Mouse (Mus musculus) frontal cortex, postnatal 36 days (tissue): ENCODE results near the gene Trhr2.
"Not testable (repeated sequence)": the region's sequence is repeated elsewhere in the genome, so short reads cannot be mapped to it uniquely, and the experiment has no call there.

Source experiments
- DNase-seq, 2 experiments: peaks; one replicate each; pipeline ENCODE4 v3.0.0; 2022; ENCODE audit warnings: low spot score in 2 of 2

Gene Trhr2

DNA sequence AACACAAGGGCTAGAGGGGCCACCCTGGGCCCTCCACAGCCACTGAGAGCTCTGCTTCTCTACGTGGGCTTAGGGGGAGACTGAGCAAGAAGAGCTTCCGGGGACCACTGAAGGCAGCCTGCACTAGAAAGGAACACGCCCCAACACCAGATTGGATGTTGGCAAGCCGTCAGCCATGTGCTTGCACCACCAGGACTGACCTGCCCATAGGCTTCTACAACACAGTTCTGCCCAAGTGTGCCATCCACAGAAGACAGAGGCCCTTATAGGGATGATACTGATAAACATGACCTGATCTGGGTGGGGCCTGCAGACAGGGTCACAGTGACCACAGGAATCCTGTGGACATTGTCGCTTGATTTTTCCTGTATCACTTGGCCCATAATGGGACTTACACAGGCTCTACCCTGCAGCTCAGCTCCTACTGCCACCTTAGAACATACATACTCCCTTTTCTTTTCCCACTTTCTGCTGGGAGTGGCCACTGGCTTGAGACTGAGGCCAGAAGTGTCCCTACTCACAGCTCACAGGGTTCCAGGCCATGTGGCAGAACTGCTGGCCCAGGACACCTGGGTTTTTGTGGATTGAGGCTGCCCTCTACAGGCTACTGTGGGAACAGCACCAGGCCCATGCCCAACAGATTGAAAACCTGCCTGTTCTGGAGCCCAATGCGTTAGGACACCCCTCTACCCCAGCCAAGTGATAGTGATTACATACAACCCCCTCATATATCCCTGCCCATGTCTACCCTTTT, 27.6 kb downstream of the Trhr2 start:
- peak; percentile 85 to 87 for DNase-seq

DNA sequence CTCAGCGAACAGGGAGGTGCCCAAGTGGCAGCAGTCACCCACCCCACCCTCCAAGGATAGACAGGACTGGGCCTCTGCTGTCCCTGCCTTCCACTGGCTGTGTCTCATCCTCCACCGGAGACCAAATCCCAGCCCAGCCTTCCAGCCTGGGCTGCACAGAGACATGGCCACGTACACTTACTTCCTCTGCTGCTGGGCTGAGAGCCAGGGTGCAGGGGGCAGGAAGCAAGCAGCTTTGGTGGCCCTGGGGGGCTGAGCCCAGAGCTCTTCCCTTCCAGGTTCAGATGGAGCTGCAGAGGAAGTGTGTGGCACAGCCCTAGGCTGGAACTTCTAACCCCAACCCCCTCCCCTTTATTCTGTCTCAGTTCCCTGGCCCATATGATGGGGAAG, 29.4 kb downstream of the Trhr2 start:
- DNase-seq: no peak

GRCm38 (mm10) chr8:122330446-122331133, 30.0 kb downstream of the Trhr2 start:
- DNase-seq: no peak

DNA sequence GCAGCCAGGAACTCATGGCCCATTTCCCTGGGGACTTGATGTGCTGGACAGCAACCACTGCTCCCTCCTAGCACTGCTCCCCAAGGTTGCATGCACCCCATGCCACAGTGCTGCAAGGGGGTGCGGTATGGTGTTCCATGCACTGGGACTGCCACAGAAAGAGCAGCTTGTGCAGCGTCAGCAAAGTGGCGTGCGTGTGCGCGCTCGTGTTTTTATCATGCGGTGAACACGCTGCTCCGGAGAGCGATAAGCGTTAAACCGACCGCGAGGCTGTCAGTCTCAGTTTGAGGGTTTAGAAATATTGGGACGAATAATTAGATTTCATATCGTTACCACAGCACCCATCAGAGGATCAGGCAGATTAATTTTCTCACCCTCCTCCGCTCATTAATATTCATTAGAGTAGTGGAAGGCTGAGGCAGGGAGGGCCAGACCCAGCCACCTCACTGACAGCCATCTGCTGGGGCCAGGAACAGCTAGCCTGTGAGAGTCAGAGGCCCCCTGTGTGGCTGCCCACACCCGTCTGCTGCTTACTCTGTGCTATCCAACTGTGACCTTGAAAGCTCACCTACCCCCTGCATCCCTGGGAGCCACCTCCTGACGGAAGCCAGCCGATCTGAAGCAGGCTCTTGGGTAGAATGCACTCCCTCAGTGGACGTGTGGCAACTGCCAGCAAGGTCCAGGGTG, 30.9 kb downstream of the Trhr2 start:
- DNase-seq: no peak

GRCm38 (mm10) chr8:122329072-122329471, 31.5 kb downstream of the Trhr2 start:
- no peak for DNase-seq

- DNase-seq: no peak
Observed at GRCm38 (mm10) chr8:122326114-122326542, 34.4 kb downstream of the Trhr2 start.

- no peak for DNase-seq
Observed at GRCm38 (mm10) chr8:122325196-122325595, 35.4 kb downstream of the Trhr2 start.

GRCm38 (mm10) chr8:122323951-122324402, 36.6 kb downstream of the Trhr2 start:
- DNase-seq: not testable (repeated sequence)

DNA sequence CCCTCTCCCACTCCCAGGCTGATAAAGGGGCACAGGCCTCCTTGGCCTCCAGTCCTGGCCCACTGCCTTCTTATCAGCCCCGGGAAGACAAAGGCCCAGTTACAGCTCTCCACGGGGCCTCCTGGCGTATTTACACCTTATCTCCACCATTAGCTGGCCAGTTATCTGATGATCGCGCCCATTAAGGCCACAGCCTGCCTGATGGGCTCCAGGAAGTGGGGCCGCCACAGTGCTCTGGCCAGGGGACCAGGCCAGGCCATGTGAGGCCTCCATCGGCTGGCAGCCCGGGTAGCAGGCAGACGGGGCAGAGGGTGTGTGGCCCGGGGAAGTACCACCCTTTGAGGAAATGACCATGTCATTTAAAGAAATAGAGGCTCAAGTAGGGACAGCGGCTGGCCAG, 37.8 kb downstream of the Trhr2 start:
- no peak for DNase-seq

DNA sequence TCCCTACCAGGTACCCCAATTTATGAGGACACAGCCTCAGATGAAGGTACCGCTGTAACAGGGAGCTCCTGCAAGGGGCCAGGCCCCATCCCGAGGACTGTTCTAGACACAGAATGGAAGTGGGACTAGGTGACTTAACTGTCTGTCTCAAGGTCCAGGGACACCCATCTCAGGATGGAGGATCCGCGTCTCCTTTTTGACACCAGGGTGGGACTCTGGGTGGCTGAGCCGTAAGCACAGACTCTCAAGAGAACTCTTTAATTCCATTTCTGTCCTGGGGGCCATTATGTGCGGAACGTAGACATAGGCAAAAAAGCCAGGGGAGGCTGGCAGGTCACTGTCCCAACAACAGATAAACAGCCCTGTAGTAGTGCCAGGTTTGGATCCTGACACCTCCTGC, 38.4 kb downstream of the Trhr2 start:
- DNase-seq: no peak

GRCm38 (mm10) chr8:122321455-122321921, 39.1 kb downstream of the Trhr2 start:
- no peak for DNase-seq

GRCm38 (mm10) chr8:122320541-122320940, 40.0 kb downstream of the Trhr2 start:
- DNase-seq: no peak

DNA sequence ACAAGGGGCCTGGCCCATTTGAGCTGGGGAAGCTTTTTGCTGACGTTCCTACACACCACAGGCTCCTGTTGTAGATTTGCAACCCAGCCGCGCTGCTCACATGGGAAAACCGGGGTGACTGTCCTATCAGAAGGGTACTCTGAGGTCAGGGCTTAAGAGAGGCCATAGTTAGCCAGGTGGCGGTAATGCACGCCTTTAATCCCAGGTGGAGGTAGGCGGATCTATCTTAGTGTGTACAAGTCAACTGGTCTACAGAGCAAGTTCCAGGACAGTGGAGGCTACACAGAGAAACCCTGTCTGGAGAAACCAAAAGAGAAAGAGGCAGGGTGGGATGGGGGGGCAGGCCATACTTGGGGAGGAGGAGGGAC, 40.9 kb downstream of the Trhr2 start:
- no peak for DNase-seq

- no peak for DNase-seq
Observed at GRCm38 (mm10) chr8:122319045-122319707, 41.4 kb downstream of the Trhr2 start.

DNA sequence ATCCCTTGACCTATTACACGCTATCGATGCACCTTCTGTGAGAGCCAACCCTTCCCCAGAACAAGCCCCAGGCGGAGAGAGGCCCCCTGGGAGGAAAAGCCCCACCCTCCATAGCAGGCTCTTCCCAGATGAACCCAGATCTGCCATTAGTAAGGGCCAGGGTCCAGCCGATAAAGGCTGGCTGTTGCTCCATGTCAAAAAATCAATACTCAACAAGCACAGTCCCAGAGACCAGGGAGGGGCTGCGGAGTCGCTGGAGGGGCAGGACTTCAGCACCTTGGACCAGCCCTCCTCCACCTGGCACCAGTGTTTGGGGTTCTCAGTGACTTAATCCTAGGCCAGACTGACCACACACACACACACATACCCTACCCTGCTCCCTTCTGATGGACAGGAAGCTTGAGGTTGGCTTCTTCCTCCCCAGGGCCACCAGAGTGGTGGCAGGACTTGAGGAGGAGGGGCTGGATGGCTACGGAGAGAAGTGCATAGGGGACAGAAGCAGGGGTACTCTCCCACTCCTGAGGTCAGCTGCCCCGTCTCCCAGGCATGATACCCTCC, 42.5 kb downstream of the Trhr2 start:
- DNase-seq: no peak

- no peak for DNase-seq
Observed at GRCm38 (mm10) chr8:122316402-122316801, 44.1 kb downstream of the Trhr2 start.

DNA sequence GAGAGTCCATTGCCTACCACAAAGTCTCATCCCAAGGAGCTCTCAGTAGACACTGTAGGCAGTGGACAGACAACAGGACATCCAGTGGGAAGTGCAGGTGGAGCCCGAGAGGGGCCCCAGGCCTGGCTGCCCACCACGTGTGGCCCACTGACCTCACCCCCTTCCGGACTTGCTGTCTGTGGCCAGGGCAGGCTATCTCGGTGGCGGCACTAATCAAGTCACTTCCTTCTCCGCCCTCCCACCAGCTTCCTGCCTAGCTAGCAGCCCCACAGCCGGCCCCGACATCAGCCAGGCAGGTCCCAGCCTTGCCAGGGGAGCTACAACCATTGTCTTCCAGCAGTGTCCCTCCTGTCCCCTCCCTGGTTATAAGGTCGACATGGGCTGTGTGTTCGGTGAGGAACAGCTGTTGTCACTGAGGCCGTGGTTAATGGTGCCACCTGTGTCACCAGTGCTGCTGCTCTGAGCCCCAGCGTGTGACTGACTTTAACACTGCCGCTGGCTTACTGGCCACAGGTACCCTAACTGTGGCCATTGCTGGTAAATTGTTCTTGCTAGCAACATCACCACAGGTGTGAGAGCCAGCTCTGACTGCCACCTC, 45.5 kb downstream of the Trhr2 start:
- DNase-seq: no peak

DNA sequence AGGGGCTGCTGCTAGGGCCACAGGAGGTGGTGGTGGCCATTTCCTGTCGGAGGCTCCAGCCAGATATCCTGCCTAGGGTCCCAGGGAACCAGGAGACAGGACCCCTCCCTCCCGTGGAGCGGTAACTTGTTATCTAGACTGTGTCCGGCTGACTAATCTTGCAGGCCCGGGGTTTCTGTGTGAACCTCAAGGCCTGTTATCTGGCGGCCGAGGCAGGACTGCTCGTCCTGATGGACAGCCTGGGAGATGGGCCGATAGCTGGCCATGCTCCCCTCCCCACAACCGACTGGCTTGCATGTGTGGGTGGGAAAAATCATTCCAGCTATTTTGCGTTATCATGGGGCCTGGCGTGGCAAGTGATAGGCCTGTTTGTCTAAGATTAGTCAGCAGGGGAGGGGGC, 47.2 kb downstream of the Trhr2 start:
- DNase-seq: no peak

DNA sequence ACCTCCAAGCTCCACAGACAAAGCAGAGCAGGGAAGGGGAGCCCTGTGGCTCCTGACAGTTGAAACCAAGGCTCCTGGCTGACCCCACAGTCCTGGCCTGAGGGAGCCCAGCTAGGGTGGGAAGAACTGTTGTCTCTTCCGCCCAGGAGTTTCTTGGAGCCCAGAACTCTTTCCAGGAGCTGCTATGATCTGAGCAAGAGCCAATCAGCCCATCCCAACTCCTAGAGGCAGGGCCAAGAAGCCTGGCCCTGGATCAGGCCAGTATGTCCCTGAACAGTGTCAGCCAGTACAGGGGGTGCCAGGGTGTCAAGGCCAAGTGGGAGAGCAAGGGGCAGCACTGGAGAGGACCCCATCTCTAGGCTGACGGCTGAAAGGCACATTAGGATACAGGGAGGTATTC, 48.0 kb downstream of the Trhr2 start:
- DNase-seq: no peak

DNA sequence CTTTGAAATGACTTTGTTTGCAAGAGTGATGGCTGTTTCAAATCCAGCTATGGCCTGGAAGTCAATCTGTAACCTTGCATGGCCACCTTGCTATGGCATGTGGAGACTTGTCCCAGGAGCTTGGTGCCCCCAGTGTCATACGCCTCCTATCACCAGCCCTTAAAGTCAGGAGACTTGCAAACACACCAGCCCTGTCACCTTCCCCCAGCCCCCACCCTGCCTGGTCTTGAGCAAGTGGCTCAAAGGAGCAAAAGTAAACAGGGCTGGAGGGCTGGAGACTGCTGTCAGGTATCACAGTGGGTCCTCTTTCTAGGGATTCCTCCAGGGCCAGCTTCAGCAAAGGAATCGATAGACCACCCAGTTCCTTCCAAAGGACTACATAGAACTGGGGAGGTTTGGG, 49.4 kb downstream of the Trhr2 start:
- DNase-seq: no peak

DNA sequence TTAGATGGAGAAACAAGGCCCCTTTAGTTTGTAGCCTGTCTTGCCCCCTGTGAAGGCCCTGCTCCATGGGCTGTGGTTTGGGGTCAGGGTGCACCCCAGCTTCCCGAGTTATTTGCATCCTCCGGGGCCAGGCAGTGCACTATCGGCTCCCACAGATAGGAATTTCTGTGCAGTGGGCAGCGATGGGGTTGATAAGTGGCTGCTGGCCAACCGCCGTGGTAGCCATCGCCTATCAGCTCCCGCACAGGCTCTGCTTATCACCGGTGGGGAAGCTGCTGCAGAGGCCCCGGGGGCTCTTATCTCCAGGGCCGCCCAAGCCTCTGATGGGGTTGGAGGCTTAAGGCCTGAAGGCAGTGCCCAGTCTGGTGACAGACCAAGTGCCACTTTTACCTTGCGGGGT, 51.3 kb downstream of the Trhr2 start:
- no peak for DNase-seq
